Mouse (Mus musculus): ENCODE data around the gene Tmem196. TPM values are rescaled to one million over a fixed set of nuclear protein-coding genes. Genes with fewer than 3 reads are reported as not detected.
A peak's percentile ranks its signal among the peaks of the same experiment; 100 is the strongest.

The Tmem196 gene
- 1 to 10 TPM; 3.3 to 3.4 TPM for total RNA-seq (2021)
- long read RNA-seq, experiment 1, partial matches to known transcripts = 0 of 1 reads
- long read RNA-seq, experiment 1, other reads (novel, unspliced or antisense) = 0 of 1 reads
- long read RNA-seq, experiment 2, partial matches to known transcripts = 0 of 2 reads
- long read RNA-seq, experiment 2, other reads (novel, unspliced or antisense) = 0 of 2 reads

DNA sequence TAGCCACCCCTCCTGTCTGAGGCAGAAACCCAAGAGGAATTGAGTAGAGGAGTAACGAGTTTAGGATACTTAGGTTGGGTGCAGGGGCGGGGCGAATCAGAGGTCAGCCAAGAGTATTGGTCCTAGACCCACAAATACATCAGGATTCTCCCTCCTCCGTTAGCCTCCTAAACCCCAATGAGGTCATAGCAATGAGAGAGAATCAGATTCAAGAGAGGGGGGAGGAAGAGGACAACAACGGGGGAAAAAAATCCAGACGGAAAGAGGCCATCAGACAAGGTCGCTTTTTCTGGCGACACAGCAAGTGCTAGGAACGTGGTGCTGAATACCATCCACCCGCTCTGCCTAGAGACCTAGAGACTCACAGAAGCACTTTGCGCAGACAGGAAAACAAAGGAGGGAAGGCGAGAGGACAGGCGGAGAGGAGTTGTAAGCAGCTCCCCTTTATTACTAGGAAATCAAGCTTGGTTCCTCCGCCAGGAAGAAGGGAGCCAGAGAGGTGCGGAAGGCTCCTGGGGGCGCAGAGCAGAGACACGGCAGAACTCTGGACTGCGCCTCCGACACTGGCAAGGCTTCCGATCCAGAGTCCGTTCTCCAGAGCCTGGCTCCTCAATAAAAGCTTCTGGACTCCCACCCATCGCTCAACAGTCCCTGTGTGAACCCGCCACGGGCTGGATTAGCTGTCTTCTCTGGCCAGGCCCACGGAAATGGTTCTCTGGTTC is at the start of gene Tmem196:
Gene Tmem196 (plus strand): TSS at position 234 of the 722 bp plus-strand sequence.
- DNase-seq = peak; percentile 11

DNA sequence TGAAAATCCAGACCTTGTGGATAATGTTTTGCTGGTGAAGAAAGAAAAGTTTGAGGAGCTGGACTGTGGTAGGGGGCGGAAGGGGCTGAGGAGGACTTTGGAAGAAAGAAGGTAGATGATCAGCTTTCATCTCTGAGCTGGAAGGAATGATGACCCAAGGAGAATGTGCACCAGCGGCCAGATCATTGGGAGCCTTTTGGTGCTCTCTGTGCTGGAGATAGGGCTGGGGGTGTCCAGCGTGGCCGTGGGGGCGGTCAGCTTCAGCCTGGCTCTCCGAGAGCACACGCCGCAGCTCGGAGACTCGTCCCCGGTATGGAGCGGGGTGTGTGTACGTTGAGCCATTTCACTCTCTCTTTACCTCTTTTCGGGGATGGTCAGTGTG is 680 bp downstream of the Tmem196 start:
- DNase-seq = peak; percentile 1

DNA sequence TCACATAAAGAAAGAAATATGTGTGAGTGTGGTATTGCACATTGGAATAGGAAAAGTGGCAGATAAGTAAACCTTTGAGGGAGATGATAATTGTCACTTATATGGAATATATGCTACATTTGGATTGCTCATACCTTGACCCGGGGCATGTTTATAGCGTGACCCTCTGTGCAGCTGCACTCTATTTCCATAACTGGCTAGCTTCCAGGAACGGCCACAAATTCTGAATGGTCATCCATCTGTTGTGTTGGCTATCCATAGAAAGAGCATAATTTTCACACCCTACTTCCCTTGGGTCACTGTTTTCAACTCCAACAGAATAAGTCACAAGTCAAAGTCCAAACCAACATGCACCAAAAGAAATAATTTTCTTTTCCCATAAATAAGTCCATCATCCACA is 11.4 kb downstream of the Tmem196 start:
- no peak for DNase-seq

DNA sequence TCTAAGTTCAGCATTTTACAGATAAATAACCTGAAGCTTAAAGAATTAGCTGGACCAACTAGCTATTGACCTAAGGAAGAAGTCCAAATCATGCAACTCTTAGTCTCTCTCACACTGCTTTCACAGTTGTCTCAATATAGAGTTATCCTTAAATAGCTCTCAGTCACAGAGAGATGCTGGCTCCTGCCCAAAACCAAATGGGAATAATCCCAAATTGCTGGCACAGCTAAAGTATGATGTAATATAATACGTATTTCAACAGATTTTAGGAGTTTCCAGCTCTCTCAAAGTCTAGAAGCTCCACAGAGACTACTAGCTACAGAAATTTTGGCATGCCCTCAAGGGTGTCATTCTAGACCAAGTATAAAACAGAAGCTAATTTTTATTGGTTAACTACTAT is 15.1 kb downstream of the Tmem196 start:
- peak; percentile 65 for DNase-seq

DNA sequence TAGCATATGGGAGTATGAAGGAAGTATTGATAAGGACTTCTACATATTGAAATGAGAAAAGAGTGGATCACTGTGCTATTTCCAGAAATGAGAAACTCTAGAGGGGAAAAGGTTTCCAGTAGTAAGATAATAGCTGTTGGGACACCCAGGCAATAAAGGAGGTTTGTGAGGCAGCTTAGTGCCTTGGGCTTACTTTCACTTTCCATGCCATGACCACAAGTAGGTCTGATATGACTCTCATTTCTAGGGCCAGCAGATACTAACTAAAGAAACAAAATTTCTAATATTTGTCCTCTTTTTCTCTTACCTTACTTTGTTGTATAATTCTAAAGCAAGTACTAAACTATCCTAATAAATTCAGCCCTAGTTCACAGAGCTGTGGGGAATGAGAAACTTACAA is 19.8 kb downstream of the Tmem196 start:
- no peak for DNase-seq

DNA sequence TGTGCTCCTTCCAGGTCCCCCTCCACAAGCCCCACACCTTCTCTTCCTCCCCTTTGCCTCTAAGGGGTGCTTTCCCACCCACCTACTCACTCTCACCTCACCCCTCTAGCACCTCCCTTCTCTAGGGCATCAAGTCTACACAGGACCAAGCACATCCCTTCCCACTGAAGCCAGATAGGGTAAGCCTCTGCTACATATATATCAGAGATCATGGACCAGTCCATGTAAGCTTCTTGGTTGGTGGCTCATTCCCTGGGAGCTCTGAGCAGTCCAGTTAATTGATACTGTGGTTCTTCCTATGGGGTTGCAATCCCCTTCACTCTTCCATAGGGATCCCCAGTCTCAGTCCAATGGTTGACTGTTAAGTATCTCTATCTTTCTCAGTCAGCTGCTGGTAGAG is 24.4 kb downstream of the Tmem196 start:
- no peak for DNase-seq

DNA sequence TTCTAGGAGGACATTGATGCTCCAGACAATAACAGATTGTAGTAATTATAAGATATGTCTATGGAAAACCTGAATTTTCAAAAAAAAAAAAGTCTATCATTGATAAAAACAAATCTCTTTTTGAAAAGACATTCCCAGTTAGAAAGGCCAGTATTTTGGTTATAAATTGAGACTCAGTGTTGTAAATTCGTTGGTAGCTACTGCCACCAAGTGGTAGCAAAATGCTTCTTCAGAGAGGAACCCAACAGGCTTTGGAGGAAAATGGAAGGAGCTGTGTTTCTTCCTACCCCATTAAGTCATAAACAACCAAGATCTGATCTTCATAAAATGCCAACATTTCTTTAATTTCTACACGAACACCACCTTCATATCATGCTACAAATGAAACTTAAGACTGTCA is 36.1 kb downstream of the Tmem196 start:
- DNase-seq = peak; percentile 58

DNA sequence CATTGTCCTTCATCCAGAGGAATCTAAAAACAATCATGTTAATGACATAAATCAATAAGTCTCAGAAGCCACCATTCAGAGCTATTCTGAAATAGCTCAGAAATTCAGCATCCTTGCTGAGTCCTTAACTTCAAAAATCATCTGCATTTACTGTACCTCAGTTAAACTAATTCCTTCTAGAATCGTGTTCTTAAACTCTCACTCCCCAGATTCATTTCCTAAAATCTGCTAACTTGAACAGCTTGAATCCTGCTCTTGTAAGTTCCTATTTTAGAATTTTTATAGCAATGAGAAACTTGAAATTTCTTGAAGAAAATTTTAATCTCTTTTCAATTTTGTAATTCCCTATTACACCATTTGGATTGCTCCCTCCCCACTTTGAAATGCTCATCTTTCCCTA is 52.6 kb downstream of the Tmem196 start:
- no peak for DNase-seq

DNA sequence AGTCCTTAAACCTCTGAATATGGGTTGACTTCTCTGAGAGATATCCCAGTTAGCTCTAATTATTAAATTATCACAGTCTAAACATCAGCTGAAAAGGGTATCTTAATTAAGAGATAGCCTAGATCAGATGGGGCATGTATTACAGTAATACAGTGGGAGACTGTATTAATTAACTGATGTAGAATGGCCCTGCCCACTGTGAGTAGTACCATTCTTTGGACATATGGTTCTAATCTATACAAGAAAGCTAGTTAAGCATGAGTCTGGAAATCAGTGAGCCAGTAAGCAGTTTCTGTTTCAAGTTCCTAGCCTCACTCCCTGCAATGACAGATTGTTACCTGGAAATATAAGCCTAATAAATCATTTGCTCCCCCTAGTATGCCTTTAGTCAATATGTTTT is 58.7 kb downstream of the Tmem196 start:
- no peak for DNase-seq

DNA sequence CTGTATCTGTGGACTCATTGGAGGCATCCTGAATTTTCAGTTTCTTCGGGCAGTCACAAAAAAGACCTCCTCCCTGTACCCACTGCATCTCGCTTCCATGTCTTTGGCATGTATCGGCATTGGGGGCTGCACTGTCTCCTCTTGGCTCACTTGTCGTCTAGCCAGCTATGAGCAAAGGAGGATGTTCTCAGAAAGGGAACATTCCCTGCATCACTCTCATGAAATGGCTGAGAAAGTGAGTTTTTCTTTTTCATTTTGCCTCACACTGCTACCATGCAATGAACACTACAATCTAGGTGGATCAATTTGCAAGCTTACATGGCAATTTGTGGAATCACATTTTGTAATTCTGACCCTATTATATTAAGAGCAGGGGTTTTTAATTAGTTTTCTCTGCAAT is 69.1 kb downstream of the Tmem196 start:
- no peak for DNase-seq

DNA sequence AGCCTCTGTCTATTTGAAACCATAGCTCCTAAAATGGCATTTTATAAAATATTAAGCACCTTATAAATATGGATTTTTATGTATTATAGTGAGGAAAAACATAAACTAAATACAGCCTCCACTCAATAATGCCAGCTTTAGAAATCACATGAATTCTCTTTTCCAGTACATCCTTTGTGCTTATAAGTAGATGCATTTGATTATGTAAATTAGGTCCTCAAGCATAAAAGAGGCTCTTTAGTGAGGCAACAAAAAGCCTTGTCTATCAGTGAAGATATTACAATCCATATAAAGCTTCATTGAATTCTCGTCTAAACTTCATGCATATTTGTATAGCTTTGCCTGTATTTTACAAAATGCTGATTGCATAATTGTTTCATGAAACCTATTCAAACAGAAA is 69.6 kb downstream of the Tmem196 start:
- DNase-seq = no peak

DNA sequence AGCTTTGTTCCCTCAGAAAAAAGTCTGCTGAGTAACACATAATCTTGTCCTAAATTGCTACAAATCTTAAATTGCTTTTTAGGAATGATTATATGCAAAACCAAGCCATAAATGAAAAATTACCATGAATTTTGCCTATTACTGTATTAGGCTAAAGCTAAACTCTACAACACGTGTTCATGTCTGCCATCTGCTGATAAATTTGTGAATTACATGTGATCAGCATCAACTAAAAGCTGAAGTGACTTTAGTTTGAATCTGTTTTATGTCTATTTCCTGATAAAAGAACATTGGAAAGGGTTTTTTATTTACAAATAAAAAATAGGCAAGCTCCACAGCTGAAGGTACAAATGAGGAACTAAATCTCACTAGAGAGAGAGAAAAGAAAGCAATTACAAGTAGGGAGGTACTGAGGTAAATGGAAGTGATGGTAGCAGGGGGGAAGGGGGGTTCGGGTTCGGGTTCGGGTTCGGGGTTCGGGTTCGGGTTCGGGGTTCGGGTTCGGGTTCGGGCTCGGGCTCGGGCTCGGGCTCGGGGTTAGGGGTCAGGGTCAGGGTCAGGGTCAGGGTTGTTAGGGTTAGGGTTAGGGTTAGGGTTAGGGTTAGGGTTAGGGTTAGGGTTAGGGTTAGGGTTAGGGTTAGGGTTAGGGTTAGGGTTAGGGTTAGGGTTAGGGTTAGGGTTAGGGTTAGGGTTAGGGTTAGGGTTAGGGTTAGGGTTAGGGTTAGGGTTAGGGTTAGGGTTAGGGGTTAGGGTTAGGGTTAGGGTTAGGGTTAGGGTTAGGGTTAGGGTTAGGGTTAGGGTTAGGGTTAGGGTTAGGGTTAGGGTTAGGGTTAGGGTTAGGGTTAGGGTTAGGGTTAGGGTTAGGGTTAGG is 82.7 kb downstream of the Tmem196 start:
- DNase-seq = peak; percentile 28

All from adrenal gland, postnatal 10 days (tissue).